Mouse (Mus musculus): ENCODE data around the gene Krt7. TPM values are rescaled to one million over a fixed set of nuclear protein-coding genes. Genes with fewer than 3 reads are reported as not detected.

The Krt7 gene
- polyA plus RNA-seq, 1 experiment from 2014 or later, result 6.0 TPM

GRCm38 (mm10) chr15:101382811-101383210 lies 28.0 kb upstream of the Krt7 start:
- Histone ChIP-seq H3K4me1 (peaks cover 4% of the 10 kb centered on the region; the same call in 1 of the 2 replicates), H3K4me3 (no peak overlapping the region), H3K27me3 (replicated peaks) (peaks cover 15% of the 10 kb centered on the region; the same call in 1 of the 2 replicates), H3K9me3 (replicated peaks) (no peaks in the 10 kb centered on the region), H3K36me3 (no peaks in the 10 kb centered on the region), H3K4me2 (no peak overlapping the region), H3K27ac (no peak overlapping the region), H3K9ac (no peak overlapping the region)
- 72% methylated on average over 11 of the region's 11 CpGs for WGBS (ENCODE audit: insufficient replicate concordance)
- ATAC-seq, result no peak

- H3K4me3 ChIP-seq, result no peak overlapping the region
- no peak for ATAC-seq
- H3K4me1 ChIP-seq, result peaks cover 7% of the 10 kb centered on the region; the same call in 1 of the 2 replicates
- H3K36me3 ChIP-seq, result no peaks in the 10 kb centered on the region
- H3K4me2 ChIP-seq, result no peak overlapping the region
- H3K9ac ChIP-seq, result no peak overlapping the region
- H3K27me3 ChIP-seq (replicated peaks), result peaks cover 15% of the 10 kb centered on the region; the same call in 1 of the 2 replicates
- no peak overlapping the region for H3K27ac ChIP-seq
- no peaks in the 10 kb centered on the region for H3K9me3 ChIP-seq (replicated peaks)
- 43% methylated on average over 7 of the region's 7 CpGs for WGBS (ENCODE audit: insufficient replicate concordance)
Observed at GRCm38 (mm10) chr15:101384610-101385009, 26.2 kb upstream of the Krt7 start.

GRCm38 (mm10) chr15:101385064-101385463 lies 25.8 kb upstream of the Krt7 start:
- WGBS (ENCODE audit: insufficient replicate concordance), result 76% methylated on average over 6 of the region's 6 CpGs

GRCm38 (mm10) chr15:101387176-101387575 lies 23.7 kb upstream of the Krt7 start:
- no peaks in the 10 kb centered on the region for H3K36me3 ChIP-seq
- no peak overlapping the region for H3K4me2 ChIP-seq
- H3K9ac ChIP-seq, result no peak overlapping the region
- 52% methylated on average over 3 of the region's 3 CpGs for WGBS (ENCODE audit: insufficient replicate concordance)
- no peak for ATAC-seq
- H3K4me3 ChIP-seq, result no peak overlapping the region
- H3K4me1 ChIP-seq, result peaks cover 7% of the 10 kb centered on the region; the same call in 1 of the 2 replicates
- H3K27ac ChIP-seq, result no peak overlapping the region
- peaks cover 5% of the 10 kb centered on the region; the same call in 1 of the 2 replicates for H3K27me3 ChIP-seq (replicated peaks)
- H3K9me3 ChIP-seq (replicated peaks), result no peaks in the 10 kb centered on the region

More at GRCm38 (mm10) chr15:101385064-101385463, 25.8 kb upstream of the Krt7 start:
- H3K9ac ChIP-seq, result no peak overlapping the region
- H3K4me2 ChIP-seq, result no peak overlapping the region
- H3K27ac ChIP-seq, result no peak overlapping the region
- H3K4me3 ChIP-seq, result no peak overlapping the region
- H3K27me3 ChIP-seq (replicated peaks), result peaks cover 14% of the 10 kb centered on the region; the same call in 1 of the 2 replicates
- H3K36me3 ChIP-seq, result no peaks in the 10 kb centered on the region
- no peaks in the 10 kb centered on the region for H3K9me3 ChIP-seq (replicated peaks)
- ATAC-seq, result no peak
- H3K4me1 ChIP-seq, result peaks cover 7% of the 10 kb centered on the region; the same call in 1 of the 2 replicates

- Histone ChIP-seq H3K9ac (no peak overlapping the region), H3K27ac (no peak overlapping the region), H3K4me1 (peaks cover 7% of the 10 kb centered on the region; the same call in 1 of the 2 replicates), H3K36me3 (no peaks in the 10 kb centered on the region), H3K27me3 (replicated peaks) (peaks cover 5% of the 10 kb centered on the region; the same call in 1 of the 2 replicates), H3K9me3 (replicated peaks) (no peaks in the 10 kb centered on the region), H3K4me3 (no peak overlapping the region), H3K4me2 (no peak overlapping the region)
- 7% methylated on average over 5 of the region's 5 CpGs for WGBS (ENCODE audit: insufficient replicate concordance)
- no peak; the same call in 1 of the 2 replicates for ATAC-seq
Observed at GRCm38 (mm10) chr15:101388034-101388541, 22.8 kb upstream of the Krt7 start.

GRCm38 (mm10) chr15:101390203-101390602 lies 20.6 kb upstream of the Krt7 start:
- Histone ChIP-seq H3K36me3 (no peaks in the 10 kb centered on the region), H3K4me3 (no peak overlapping the region), H3K9me3 (replicated peaks) (no peaks in the 10 kb centered on the region), H3K27me3 (replicated peaks) (peaks cover 5% of the 10 kb centered on the region; the same call in 1 of the 2 replicates), H3K27ac (no peak overlapping the region), H3K4me1 (peaks cover 7% of the 10 kb centered on the region; the same call in 1 of the 2 replicates), H3K9ac (no peak overlapping the region), H3K4me2 (no peak overlapping the region)
- WGBS (ENCODE audit: insufficient replicate concordance), result 76% methylated on average over 5 of the region's 5 CpGs
- ATAC-seq, result no peak

- Histone ChIP-seq H3K4me3 (no peak overlapping the region), H3K4me2 (no peak overlapping the region), H3K36me3 (no peaks in the 10 kb centered on the region), H3K27me3 (replicated peaks) (peaks cover 1% of the 10 kb centered on the region; the same call in 1 of the 2 replicates), H3K27ac (no peak overlapping the region), H3K9ac (no peak overlapping the region), H3K9me3 (replicated peaks) (no peaks in the 10 kb centered on the region), H3K4me1 (peaks cover 7% of the 10 kb centered on the region; the same call in 1 of the 2 replicates)
- ATAC-seq, result no peak
- 72% methylated on average over 5 of the region's 5 CpGs for WGBS (ENCODE audit: insufficient replicate concordance)
Observed at GRCm38 (mm10) chr15:101392251-101392650, 18.6 kb upstream of the Krt7 start.

- 62% methylated on average over 7 of the region's 7 CpGs for WGBS (ENCODE audit: insufficient replicate concordance)
- H3K27ac ChIP-seq, result no peak overlapping the region
- H3K4me2 ChIP-seq, result no peak overlapping the region
- H3K9me3 ChIP-seq (replicated peaks), result no peaks in the 10 kb centered on the region
- no peaks in the 10 kb centered on the region for H3K4me1 ChIP-seq
- H3K4me3 ChIP-seq, result no peak overlapping the region
- no peak overlapping the region for H3K9ac ChIP-seq
- H3K36me3 ChIP-seq, result no peaks in the 10 kb centered on the region
- no peaks in the 10 kb centered on the region for H3K27me3 ChIP-seq (replicated peaks)
- no peak for ATAC-seq
Observed at GRCm38 (mm10) chr15:101394908-101395307, 15.9 kb upstream of the Krt7 start.

- H3K9me3 ChIP-seq (replicated peaks), result no peaks in the 10 kb centered on the region
- H3K9ac ChIP-seq, result no peak overlapping the region
- no peak overlapping the region for H3K4me2 ChIP-seq
- H3K27me3 ChIP-seq (replicated peaks), result no peaks in the 10 kb centered on the region
- no peak overlapping the region for H3K4me3 ChIP-seq
- H3K27ac ChIP-seq, result no peak overlapping the region
- WGBS (ENCODE audit: insufficient replicate concordance), result 53% methylated on average over 7 of the region's 7 CpGs
- H3K4me1 ChIP-seq, result no peaks in the 10 kb centered on the region
- H3K36me3 ChIP-seq, result no peaks in the 10 kb centered on the region
- ATAC-seq, result no peak
Observed at GRCm38 (mm10) chr15:101396466-101396865, 14.4 kb upstream of the Krt7 start.

GRCm38 (mm10) chr15:101396921-101397320 lies 13.9 kb upstream of the Krt7 start:
- no peaks in the 10 kb centered on the region for H3K4me1 ChIP-seq
- H3K4me2 ChIP-seq, result no peak overlapping the region
- ATAC-seq, result no peak
- H3K27me3 ChIP-seq (replicated peaks), result no peaks in the 10 kb centered on the region
- H3K9ac ChIP-seq, result no peak overlapping the region
- H3K9me3 ChIP-seq (replicated peaks), result no peaks in the 10 kb centered on the region
- H3K4me3 ChIP-seq, result no peak overlapping the region
- no peaks in the 10 kb centered on the region for H3K36me3 ChIP-seq
- whole genome bisulfite sequencing (ENCODE audit: insufficient replicate concordance), result 69% methylated on average over 3 of the region's 3 CpGs
- H3K27ac ChIP-seq, result no peak overlapping the region

- no peak for ATAC-seq
- Histone ChIP-seq H3K27me3 (replicated peaks) (no peaks in the 10 kb centered on the region; the same call in 1 of the 2 replicates), H3K36me3 (no peaks in the 10 kb centered on the region), H3K4me3 (no peak overlapping the region), H3K4me2 (no peak overlapping the region), H3K9me3 (replicated peaks) (no peaks in the 10 kb centered on the region), H3K27ac (no peak overlapping the region), H3K4me1 (no peaks in the 10 kb centered on the region), H3K9ac (no peak overlapping the region)
- 71% methylated on average over 2 of the region's 2 CpGs for WGBS (ENCODE audit: insufficient replicate concordance)
Observed at GRCm38 (mm10) chr15:101397683-101398082, 13.2 kb upstream of the Krt7 start.

GRCm38 (mm10) chr15:101398269-101398668 lies 12.6 kb upstream of the Krt7 start:
- no peak overlapping the region for H3K4me2 ChIP-seq
- H3K9me3 ChIP-seq (replicated peaks), result no peaks in the 10 kb centered on the region
- no peak for ATAC-seq
- no peak overlapping the region for H3K4me3 ChIP-seq
- WGBS (ENCODE audit: insufficient replicate concordance), result 58% methylated on average over 8 of the region's 8 CpGs
- H3K36me3 ChIP-seq, result no peaks in the 10 kb centered on the region
- no peaks in the 10 kb centered on the region for H3K4me1 ChIP-seq
- no peak overlapping the region for H3K27ac ChIP-seq
- no peak overlapping the region for H3K9ac ChIP-seq
- H3K27me3 ChIP-seq (replicated peaks), result no peaks in the 10 kb centered on the region; the same call in 1 of the 2 replicates

Measured in liver, embryonic 12.5 days (tissue).